Mouse (Mus musculus): ENCODE measurements at regions not wholly inside any gene's neighbourhood (a gene's known extent, or its start where the extent isn't known, plus 50 kb on each side); places are given as distances from the start of the nearest gene placed in this dataset.
"Not testable (repeated sequence)": the region's sequence is repeated elsewhere in the genome, so short reads cannot be mapped to it uniquely, and the experiment has no call there.

DNA sequence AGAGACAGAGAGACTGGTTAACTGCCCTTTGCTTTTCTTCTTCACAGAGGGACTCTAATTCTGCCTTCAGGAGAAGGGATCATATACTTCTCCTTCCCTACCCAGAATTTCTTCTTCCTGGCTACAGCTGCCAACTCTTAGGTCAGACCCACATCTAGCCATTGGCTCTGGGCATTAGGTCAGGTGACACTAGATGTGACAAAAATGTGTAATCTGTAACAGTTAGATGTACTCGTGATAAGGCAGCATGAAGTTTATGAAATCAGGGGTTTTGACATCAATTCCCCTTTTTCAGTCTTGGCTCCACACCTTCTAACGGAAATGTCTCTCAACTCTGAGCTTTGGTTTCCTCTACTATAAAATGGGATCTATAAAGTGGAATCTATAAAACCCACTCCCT is 428.4 kb downstream of the Bmper start:
- DNase-seq (ENCODE audit: low read depth in 1 of 2, low spot score in 2 of 2) = no peak

DNA sequence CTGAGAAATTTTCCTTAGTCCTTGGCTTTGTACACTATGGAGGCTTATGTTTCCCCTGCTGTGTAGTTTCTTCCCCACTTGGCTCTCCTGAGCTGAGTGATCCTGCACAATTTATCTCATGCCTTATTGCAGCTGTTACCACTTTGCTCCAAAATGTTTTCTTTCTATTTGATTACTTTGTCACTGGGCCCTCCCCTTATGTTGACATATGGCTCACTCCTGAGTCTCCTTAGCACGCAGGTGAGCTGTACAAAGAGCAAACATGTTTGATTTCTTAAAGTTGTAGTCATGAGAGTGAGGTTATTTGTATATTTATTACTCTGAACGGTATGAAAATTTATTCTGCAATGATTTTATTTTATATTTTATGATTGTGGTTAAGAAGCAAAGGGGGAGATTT is 430.2 kb downstream of the Bmper start:
- no peak for DNase-seq (ENCODE audit: low read depth in 1 of 2, low spot score in 2 of 2)

DNA sequence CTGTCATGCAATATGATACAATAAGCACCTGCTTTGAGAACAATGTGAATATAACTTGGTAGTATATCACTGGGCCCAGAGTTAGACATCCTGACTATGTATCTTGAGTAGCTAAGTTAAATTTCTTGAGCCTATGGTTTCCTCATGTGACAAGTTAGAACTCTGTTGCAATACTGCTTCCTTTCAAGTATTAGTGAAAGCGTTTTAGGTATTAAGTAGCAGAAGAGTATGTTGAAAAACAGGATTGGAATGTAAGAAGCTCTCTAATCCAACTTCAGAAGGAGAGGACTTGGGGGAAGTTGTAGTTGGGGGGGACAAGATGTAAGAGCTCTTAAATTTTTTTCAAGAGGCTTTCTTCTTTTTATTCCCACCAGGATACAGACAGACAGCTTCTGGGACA is 431.9 kb downstream of the Bmper start:
- DNase-seq (ENCODE audit: low read depth in 1 of 2, low spot score in 2 of 2) = no peak

DNA sequence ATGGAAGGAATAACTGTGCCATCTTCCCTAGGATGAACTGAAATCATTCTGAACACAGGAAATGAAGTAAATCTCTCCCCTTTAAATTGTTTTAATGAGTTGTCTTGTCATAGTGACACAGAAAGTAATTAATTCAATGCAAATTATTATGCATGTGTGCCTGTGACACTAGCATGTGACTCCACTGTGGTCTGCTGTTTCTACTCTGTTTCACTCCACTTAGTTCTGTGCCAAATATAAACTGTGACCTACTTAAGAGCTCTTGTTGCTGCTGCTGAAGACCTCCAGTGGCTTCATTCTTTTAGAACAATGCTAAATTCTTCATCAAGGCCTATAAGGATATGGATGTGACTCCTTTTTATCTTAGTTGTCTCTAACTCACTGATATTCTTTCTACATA is 431.8 kb upstream of the Npsr1 start:
- DNase-seq (ENCODE audit: low read depth in 1 of 2, low spot score in 2 of 2) = no peak

DNA sequence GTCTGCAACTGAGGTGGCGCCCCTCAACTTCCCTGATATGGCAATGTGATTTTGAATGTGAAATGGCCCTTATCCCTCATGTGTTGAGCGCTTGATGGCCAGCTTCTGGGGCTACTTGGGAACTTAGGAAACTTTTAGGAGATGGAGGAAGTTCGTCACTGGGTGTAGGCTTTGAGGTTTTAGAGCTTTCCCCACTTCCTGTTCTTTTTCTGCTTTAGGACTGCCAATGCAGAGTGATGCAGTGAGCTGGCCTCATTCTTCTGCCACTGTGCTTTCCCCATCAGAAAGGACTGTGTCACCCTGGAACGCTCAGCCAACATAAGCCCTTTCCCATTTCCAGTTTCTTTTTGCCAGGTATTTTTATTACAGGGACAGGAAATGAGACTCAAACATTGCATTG is 428.6 kb upstream of the Npsr1 start:
- DNase-seq (ENCODE audit: low read depth in 1 of 2, low spot score in 2 of 2) = peak; percentile 22 to 34

DNA sequence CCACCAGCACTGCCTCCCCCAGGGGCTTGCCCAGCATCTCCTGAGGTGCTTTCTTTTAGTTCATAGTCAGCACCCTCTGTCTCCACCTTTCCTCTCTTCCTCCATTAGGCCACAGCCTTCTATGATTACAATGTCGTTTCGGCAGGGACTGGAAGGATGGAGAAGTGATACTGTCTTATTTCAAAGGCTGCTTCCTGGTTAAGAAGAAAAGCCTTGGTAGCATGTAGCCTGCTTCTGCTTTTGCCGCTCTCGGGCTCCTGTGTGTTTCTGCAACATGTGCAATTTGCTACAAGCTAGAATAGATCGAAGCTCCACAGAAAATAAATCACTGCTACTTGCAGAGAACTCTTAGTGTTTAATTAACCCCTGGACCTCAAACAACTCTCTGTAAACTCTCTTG is 427.2 kb upstream of the Npsr1 start:
- DNase-seq (ENCODE audit: low read depth in 1 of 2, low spot score in 2 of 2) = peak; percentile 14 to 23

DNA sequence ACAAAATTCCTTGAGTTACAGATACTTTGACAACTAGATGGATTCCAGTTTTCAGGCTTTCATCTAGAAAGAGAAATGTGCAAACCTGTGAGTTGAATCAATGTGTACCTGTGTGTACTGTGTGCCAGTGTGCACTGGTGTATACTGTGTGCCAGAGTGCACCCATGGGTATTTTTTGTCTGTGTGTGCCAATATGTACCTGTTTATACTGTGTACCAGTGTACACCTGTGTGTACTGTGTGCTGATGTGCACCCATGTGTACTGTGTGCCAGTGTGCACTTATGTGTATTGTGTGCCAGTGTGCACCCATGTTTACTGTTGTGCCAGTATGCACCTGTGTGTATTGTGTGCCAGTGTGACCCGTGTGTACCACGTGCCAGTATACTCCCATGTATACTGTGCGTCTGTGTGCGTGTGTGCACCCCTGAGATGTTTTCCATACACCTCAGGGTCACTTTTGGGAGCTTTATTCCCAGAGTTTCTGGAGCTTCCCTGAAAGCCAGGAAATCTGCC is 424.4 kb upstream of the Npsr1 start:
- DNase-seq (ENCODE audit: low read depth in 1 of 2, low spot score in 2 of 2) = no peak

DNA sequence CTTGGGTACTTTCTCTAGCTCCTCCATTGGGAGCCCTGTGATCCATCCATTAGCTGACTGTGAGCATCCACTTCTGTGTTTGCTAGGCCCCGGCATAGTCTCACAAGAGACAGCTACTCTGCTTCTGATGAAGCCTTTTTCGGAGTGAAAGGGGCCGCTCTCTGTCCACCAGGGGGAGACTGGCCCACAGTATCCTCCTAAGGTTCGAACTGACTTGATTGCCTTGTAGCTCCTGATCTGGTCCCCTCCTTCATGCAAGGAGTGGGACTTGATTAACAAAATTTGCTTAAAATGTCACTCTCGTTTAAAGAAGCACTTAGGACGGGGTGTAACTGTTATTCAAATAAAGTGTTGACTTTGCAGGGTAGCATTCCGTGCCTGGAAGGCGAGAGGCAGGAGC is 423.0 kb upstream of the Npsr1 start:
- no peak for DNase-seq (ENCODE audit: low read depth in 1 of 2, low spot score in 2 of 2)

DNA sequence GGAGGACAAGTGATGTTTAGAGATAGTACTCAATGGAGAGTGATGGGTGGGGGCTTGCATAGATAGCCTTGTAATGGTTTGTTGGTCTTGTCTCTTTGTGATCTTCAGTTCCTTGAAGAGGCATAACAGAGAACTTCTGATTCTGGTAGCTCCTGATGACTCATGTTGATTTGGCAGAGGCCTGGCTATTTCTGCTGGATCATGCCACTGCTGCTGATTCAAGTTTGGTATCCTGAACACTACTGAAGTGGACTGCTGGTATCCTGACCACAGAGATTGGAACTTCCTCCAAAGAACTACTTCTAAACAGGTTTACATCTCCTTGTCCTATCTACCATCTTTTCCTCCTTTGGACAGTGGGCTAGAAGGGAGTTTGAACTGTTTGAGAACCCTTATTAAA is 408.3 kb upstream of the Npsr1 start:
- no peak for DNase-seq (ENCODE audit: low read depth in 1 of 2, low spot score in 2 of 2)

DNA sequence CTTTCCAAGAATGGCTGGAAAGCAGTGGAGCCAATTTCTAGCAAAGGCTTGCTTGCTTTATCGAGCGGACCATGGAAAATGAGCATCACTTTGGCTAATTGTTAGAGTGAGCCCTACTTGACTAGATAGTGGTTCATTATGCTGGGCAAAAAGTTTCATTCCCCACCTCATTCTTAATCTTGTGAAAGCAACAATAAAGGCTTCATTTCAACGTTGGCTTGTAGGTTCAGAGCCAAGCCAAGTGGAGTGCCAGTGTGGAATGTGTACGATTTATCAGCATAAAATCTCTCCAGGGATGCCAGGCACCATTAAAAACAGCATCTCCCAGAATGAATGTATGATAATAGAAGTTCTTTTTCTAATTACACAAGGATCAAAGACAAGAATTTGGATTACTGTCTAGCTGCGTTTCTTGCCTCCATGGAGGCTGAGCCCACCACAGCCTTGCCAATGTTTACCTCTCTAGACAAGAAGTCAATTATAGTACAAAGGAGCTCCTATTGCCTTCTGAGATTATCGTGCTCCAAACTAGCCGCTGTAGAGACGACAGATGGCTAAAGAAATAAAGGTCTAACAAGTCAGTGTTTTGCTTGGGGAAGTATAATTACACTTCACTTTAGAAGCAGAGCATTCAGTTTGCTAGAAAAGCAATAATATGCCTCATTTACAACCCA is 404.9 kb upstream of the Npsr1 start:
- DNase-seq (ENCODE audit: low read depth in 1 of 2, low spot score in 2 of 2) = no peak

DNA sequence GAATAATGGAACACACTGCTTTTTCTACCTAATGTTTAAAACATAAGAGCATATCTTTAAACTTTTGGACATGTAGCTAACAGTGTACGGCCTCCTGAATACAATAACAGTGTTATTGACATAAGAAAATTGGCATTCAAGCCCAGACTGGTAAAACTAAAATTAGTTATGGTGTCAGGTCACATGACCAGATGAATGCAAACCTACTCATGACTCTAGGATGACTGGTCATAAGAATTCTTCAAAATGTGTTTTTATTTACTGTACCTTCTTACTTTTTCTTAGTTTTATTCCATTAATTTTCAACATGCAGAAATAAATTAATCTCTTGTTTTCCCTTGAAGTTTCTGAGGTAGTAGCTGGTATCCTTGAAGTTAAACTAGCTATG is 404.4 kb upstream of the Npsr1 start:
- DNase-seq (ENCODE audit: low read depth in 1 of 2, low spot score in 2 of 2) = no peak

DNA sequence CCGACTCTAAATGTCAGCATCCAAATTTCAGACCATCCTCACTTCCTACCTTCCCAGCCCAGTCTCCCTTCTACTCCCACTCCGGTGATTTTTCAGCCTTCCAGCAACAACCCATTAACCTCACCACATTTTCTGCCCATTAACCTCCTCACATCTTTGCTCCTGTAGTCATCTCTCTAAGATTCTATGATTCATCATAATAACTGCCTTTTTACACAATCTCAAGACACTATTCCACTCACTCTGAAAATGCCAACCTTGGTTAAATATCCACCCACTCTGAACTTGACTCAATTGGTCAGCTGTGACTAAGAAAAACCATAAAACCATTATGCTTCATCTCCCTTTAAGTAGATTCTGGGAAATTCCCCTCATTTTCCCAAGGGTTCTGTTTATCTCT is 403.3 kb upstream of the Npsr1 start:
- DNase-seq (ENCODE audit: low read depth in 1 of 2, low spot score in 2 of 2) = no peak

DNA sequence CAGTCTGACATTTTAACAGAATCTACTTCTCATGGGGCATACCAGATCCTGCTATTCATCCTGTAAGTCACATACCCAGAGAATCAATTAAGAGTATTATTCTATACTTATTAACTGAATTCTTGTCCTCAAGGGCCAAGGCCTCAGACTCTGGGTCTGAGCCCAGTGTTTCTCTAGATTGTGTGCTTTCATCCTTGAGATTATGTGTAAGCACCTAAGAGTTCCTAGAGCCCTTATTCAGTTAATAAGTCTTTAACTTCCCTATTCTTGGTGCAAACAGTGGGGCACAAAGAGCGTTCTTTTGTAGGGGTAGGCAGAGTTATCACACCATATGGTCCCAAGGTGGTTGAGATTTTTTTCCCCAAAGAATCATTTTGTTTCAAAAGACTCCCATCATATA is 397.2 kb upstream of the Npsr1 start:
- DNase-seq (ENCODE audit: low read depth in 1 of 2, low spot score in 2 of 2) = no peak

DNA sequence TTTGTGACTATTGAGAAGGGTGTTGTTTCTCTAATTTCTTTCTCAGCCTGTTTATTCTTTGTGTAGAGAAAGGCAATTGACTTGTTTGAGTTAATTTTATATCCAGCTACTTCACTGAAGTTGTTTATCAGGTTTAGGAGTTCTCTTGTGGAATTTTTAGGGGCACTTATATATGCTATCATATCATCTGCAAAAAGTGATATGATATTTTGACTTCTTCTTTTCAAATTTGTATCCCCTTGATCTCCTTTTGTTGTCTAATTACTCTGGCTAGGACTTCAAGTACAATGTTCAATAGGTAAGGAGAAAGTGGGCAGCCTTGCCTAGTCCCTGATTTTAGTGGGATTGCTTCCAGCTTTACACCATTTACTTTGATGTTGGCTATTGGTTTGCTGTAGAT is 380.2 kb upstream of the Npsr1 start:
- DNase-seq (ENCODE audit: low read depth in 1 of 2, low spot score in 2 of 2) = not testable (repeated sequence)

DNA sequence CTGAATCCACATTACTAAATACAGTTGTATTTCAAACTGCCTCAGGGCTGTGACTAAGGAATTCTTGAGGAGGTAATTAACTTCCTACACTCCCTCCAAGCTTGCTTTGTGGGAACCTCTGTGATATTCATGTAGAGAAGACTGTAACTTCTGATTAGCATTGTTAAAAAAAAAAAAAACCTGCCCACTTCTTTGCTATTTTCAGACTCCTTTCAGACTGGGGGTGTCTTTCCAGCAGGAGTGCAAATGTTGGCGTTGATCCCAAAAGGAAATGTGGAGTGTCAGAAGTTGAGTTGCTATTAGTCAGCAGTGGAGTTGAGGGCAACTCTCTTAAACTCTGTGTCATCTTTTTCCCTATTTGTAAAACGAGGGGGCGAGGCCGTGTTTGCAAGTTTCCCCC is 369.0 kb upstream of the Npsr1 start:
- no peak for DNase-seq (ENCODE audit: low read depth in 1 of 2, low spot score in 2 of 2)

DNA sequence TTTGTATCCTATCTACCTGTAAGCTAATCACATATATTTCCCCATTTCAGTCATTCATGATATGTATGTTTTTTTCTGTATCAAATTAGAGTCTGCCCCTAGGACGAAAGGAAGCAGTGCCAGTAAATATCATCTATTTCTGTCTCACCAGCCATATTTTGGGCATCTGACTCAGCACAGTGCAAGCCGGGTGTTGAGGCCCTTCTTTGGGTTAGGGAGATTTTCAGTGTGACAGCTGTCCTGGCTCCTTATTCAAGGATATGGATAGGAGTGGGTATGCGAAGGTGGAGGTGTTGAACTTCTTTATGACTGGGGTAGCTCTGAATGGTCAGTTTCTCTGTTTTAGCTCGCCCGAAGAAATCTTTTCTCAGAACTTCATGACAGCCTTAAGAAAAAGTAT is 345.3 kb upstream of the Npsr1 start:
- no peak for DNase-seq (ENCODE audit: low read depth in 1 of 2, low spot score in 2 of 2)

DNA sequence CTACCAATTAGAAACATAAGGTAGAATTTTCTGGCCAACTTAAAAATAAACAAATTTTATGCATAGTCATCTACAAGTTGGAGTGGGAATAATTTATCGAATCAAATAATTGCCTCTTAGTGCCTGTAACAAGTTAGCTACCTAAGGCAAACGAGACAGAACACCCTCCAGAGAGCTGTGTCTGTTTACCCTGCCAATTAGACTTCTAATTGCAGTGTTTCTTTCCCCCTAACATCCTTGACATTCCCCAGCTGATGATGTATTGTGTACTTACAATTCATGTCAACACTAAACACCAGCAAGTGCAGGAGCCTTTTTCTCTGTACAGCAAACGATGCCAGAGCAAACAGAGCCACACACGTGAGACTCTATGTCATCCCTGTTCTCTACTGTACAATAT is 311.1 kb upstream of the Npsr1 start:
- DNase-seq (ENCODE audit: low read depth in 1 of 2, low spot score in 2 of 2) = no peak
